Mouse (Mus musculus): Measurements from ENCODE around the gene Ptgs2.

Gene Ptgs2

DNA sequence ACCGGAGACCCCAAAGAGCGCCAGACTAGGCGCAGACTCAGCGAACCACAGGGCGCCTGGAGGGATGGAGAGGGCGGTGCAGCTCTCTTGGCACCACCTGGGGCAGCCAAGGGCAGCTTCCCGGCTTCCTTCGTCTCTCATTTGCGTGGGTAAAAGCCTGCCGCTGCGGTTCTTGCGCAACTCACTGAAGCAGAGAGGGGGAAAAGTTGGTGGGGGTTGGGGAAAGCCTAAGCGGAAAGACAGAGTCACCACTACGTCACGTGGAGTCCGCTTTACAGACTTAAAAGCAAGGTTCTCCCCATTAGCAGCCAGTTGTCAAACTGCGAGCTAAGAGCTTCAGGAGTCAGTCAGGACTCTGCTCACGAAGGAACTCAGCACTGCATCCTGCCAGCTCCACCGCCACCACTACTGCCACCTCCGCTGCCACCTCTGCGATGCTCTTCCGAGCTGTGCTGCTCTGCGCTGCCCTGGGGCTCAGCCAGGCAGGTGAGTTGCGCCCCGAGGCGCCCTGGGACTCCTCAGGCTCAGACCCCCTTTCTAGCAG is at the start of gene Ptgs2:
Ptgs2 (plus strand) TSS at position 242 of the 544 bp plus-strand sequence.
- ATAC-seq (ENCODE audit: low TSS enrichment) = peak; percentile 78

DNA sequence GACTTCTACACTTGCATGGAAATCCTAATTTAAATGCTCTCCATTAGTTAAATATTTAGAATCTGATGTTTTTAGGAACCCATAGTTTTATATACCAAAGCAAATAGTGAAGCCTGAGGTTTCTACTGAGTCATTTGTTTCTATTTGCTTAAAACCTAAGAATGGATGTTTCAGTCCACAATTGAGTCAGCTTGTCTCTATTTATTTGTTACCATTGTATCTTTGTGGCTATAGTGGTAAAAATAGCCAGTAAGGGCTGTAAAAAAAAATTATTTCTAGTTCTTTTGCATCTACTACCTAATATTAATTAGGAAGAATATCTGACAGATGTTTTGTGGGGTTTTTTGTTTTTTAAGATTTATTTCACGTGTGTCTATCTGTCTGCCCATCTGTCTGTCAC is 49.6 kb upstream of the Ptgs2 start:
- ATAC-seq (ENCODE audit: low TSS enrichment) = no peak

DNA sequence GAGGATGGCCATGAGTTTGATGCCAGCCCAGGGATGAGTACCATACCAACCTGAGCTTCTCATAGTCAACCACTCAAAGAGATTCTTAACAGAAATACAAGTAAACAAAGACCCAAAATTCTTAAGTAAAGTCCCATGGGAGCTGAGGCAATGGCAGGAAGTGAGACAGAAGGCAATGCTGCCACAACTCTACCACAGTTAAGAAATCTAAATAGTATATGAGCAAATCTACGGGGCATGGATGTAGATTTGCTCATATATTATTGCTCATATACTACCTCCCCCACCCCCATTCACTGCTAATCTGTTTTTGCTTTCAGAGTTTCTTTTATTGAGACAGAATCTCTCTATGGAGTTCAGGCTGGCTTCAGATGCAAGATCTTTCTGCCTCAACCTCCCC is 34.1 kb upstream of the Ptgs2 start:
- ATAC-seq (ENCODE audit: low TSS enrichment) = no peak

- no peak for ATAC-seq (ENCODE audit: low TSS enrichment)
These were observed 27.0 kb upstream of the Ptgs2 start for GRCm38 (mm10) chr1:150072880-150073279.

DNA sequence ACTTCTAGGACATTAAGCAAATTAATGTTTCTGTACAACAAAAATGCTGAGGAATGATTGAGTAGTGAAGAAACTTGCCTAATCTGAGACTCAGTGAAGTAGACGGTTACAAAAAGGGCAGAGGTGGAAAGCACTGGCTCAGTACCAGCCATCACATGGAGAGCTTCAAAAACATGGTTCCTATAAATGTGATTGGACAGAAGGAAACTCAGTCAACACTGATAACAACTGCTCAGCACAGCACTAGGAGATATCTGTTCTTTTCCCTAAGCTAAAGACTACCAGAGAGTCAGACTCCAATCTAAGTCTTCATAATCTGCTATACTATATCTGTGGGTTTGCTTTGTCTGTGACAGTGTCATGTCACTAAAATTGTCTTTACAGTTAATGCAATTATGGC is 25.2 kb upstream of the Ptgs2 start:
- ATAC-seq (ENCODE audit: low TSS enrichment) = no peak

DNA sequence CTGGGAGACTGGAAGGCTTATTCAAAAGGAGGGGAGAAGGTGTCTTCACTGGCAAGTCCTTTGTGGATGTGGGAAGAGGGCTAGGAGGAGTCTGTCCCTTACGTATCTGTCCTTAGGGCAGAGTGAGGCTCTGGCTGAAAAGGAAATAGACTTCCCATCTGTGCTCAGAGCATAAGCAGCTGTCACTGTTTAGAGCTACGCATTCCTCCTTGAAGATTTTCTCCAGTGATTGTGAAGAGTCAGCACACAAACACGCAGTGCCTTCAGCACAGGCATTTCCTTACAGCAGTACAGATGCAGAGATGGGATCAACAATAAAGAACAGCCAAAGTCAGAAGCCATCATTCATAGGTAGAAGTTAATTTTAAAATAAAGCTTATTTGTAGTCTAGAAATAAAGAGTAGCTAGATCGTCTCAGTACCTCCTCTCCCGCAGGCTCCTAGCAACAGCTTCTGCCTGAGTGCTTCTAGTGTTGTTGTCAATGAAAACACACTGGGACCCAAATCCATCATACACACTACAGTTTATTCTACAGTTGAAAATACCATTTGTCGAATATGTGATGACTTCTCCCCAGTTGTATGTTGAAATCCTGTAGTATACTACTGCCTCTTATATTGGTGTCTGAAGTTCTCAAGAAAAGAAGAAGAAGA is 10.7 kb upstream of the Ptgs2 start:
- ATAC-seq (ENCODE audit: low TSS enrichment) = peak; percentile 92

DNA sequence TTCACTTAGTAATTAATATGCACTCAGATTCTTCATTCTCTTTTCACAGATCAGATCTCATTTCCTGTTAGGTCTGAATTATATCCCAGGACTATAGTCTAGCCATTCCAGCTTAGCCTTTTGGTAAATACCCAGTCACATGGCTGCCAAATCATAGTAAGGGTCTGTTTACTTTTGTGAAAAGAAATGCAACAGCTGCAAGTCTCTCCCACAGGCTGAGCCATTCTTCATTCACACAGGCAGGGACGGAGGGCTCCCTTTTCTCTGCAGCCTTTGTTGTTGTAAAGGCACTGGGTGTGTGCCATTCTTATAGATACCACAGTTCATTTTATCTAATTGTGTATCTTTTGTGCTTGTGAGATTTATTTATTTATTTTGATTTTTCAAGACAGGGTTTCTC is 9.6 kb upstream of the Ptgs2 start:
- no peak for ATAC-seq (ENCODE audit: low TSS enrichment)

DNA sequence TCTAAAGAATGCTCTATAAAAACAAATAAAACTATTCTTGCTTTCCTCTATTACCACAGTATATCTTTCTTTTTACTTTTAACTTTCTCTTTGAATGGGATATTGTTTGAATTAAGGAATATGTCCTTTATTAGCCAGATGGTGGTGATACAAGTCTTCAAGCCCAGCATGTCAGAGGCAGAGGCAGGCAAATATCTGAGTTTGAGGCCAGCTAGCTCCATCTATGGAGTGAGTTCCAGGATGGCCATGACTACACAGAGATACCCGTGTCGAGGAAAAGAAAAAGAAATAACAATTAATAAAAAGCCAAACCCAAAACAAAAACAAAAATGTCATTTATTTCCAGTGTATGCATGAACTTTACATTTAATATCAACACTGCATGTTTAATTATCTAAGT is 2.8 kb upstream of the Ptgs2 start:
- no peak for ATAC-seq (ENCODE audit: low TSS enrichment)

DNA sequence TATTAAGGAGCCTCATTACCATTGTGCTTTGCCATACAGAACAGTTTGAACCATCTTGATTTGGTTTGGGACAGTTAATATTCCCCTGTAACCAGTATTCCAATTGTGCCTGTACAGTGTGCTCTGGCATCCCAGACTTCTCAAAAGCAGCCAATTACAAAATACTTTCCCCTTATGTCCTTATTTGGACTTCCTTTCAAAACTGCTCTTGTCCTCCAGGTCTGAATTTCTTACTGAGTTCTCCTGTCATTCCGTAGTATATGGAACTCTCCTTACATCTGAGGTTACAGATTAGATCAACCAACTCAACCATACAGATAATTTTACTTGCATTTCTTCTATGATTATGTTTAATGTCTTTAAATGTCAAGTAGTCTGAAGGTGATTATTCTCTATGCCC is 2.1 kb upstream of the Ptgs2 start:
- ATAC-seq (ENCODE audit: low TSS enrichment) = peak; percentile 42

GRCm38 (mm10) chr1:150099374-150099773 is 457 bp upstream of the Ptgs2 start:
- peak; percentile 40 for ATAC-seq (ENCODE audit: low TSS enrichment)

GRCm38 (mm10) chr1:150104228-150104720 is 4.4 kb downstream of the Ptgs2 start:
- peak; percentile 42; the same call in 1 of the 2 replicates for ATAC-seq (ENCODE audit: low TSS enrichment)

DNA sequence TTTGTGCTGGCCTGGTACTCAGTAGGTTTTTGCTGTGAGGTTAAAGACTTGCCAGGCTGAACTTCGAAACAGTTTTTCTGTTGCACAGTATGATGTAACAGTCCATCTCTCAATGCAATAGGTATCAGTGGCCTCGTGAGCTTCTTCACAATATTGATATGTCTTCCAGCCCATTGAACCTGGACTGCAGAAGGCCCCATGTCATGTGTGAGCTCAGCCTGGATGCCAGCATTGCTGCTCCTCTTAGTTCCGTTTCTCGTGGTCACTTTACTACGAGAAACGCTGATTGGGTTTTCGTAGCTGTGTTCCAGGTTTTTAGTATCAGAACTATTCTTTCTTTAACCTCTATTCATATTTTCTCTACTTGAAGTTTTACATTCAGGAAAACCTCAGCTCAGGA is 6.9 kb downstream of the Ptgs2 start:
- no peak for ATAC-seq (ENCODE audit: low TSS enrichment)

GRCm38 (mm10) chr1:150109591-150109990 is 9.8 kb downstream of the Ptgs2 start:
- no peak for ATAC-seq (ENCODE audit: low TSS enrichment)

- peak; percentile 66 for ATAC-seq (ENCODE audit: low TSS enrichment)
These were observed 15.5 kb downstream of the Ptgs2 start for GRCm38 (mm10) chr1:150115352-150115751.

GRCm38 (mm10) chr1:150118352-150118751 is 18.5 kb downstream of the Ptgs2 start:
- ATAC-seq (ENCODE audit: low TSS enrichment) = peak; percentile 94

DNA sequence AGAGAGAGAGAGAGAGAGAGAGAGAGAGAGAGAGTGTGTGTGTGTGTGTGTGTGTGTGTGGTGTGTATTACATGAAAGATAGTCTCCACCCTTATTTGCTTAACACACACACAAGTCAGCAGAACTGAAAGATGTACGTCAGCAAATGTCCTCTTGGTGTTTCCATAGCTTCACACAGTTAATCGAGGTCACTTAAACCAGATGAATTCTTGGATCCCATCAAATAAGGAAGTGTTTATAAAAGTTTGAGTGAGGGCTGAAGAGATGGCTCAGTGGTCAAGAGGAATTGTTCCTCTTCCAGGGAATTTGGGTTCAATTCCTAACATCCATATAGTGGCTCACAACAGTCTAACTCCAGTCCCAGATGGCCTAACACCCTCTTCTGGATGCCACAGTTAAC is 25.7 kb downstream of the Ptgs2 start:
- no peak for ATAC-seq (ENCODE audit: low TSS enrichment)

DNA sequence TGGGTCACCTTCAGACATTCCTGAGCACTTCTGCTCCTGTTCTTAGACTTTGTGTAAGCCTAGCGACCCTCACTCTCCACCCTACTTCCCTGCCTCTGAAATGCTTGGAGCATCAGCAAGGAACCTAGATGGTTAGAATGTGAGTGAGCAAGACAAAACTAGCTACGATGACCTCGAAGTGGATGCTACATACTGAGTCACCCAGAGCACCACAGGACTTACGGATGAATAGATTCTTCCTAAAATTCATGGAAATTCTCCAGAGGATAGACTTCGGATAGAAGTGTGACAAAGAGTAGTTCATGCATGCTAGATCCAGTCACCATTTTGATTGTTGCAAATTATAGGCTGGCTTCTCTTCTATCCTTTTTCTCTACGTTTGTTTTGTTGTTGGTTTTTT is 30.2 kb downstream of the Ptgs2 start:
- no peak for ATAC-seq (ENCODE audit: low TSS enrichment)

- ATAC-seq (ENCODE audit: low TSS enrichment) = no peak
These were observed 30.9 kb downstream of the Ptgs2 start for GRCm38 (mm10) chr1:150130586-150131275.

- no peak for ATAC-seq (ENCODE audit: low TSS enrichment)
These were observed 35.5 kb downstream of the Ptgs2 start for GRCm38 (mm10) chr1:150135350-150135749.

- no peak for ATAC-seq (ENCODE audit: low TSS enrichment)
These were observed 39.9 kb downstream of the Ptgs2 start for GRCm38 (mm10) chr1:150139730-150140129.

DNA sequence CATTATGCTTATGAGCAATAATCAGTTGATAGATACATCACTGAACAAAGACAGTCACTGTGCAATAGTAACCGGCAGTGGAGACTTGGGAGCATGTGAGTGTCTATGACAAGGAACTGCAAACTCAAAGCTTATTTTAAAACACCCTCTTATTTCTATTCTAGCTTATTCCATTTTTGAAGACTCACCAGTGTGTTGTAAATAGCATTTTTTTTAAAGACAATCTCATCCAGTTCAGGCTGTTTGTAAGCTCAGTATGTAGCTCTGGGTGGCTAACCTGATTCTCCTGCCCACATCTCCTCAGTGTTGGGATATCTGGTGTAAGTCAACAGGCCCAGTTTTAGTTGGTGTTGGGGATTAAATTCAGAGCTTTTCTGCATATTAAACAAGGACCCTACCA is 42.1 kb downstream of the Ptgs2 start:
- peak; percentile 95 for ATAC-seq (ENCODE audit: low TSS enrichment)

DNA sequence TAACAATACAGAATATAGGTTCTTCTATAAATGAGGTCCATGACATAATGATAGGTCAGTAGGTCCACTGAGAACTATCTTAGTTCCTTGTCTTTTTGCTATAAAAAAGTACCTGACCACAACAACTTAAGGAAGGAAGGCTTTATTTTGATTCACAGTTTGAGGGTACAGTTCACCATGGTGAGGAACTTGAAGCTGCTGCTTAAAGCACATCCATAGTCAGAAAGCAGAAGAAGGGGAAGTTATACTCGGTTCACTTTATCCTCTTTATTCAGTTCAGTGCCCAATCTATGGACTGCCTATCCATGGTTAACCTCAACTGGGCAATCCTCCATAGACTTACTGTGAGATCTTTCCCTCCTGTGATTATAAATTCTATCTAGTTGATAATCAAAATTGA is 43.7 kb downstream of the Ptgs2 start:
- no peak for ATAC-seq (ENCODE audit: low TSS enrichment)

DNA sequence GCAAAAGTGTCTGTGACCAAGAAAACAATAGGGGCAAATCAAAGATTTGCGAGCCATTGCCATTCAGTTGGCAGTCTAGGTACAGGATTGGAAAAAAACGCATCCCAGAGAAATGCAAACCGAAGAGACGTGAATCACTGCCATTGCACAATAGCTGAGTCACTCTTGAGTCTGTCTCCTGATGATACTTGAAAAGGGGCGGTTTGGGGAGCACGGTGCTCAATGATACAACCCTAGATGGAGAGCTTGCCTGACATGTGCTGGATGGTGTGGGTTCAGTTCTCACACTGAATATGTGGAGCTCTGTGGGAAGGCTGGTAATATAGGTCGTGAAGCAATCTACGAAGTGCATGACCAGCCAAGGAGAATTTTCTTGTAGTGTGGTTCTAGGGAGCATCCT is 45.2 kb downstream of the Ptgs2 start:
- peak; percentile 32; the same call in 1 of the 2 replicates for ATAC-seq (ENCODE audit: low TSS enrichment)

Data from frontal cortex, adult (tissue).